Mouse (Mus musculus) liver, embryonic 14.5 days (tissue): ENCODE data around the gene Dpf2.

Source experiments
- CTCF ChIP-seq: IDR thresholded peaks from 2 replicates; pipeline ENCODE4 v1.5.1; 2016; ENCODE audit warnings: antibody characterized with exemption, low read depth, control low read depth
- EP300 ChIP-seq: IDR thresholded peaks from 2 replicates; pipeline ENCODE4 v1.6.1; 2016; ENCODE audit warnings: antibody characterized with exemption, low read depth

DNA sequence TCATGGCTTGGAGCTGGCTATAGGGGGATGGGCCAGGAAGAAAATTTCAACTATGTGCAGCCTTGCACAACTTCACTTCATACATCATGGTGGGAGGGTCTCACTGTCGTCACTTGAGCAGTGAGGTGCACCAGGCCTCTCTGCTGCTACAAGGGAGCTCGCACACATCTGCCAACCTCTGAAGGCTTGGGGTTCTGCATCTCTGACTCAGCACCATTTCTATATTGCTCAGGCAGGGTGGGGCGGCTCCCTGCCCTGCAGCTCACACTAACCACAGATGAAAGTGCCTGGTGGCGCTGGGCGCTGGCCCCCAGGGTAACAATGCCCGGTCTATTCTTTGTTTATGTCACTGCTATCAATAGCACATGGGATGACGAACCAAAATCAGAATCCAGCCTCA, 32.2 kb upstream of the Dpf2 start:
- TF ChIP-seq CTCF = no peak
- TF ChIP-seq EP300 = no peak
